Mouse (Mus musculus) heart, embryonic 14.5 days (tissue): ENCODE measurements around the gene Mea1. TPM values are rescaled to one million over a fixed set of nuclear protein-coding genes. Genes with fewer than 3 reads are reported as not detected.

Experiments used
- ATAC-seq: fragments of 200-750 bp; cut with Nextera tagmentation; 2 replicates; pipeline ENCODE4 v1.8.0; 2017; ENCODE audit warnings: low read depth, moderate TSS enrichment; ENCODE audit not compliant: insufficient number of reproducible peaks, insufficient read depth, low FRiP score
- H3K27ac ChIP-seq, 2 experiments: fragments of 200-500 bp in 1 of 2; fragments of 300-500 bp in 1 of 2; sonication (generic) in 1 of 2; replicated peaks in 1 of 2; 2 replicates each; pipeline ENCODE4 v1.5.1; 2012 to 2014; ENCODE audit warnings: low read depth in 2 of 2, low read length in 2 of 2, control low read depth in 1 of 2, mild to moderate bottlenecking in 1 of 2, mixed read lengths in 1 of 2; ENCODE audit not compliant: control insufficient read depth in 1 of 2, insufficient read depth in 1 of 2
- H3K27me3 ChIP-seq: fragments of 300-500 bp; sonication (generic); 2 replicates; pipeline ENCODE4 v1.6.1; 2014; ENCODE audit warnings: mild to moderate bottlenecking, low read length, control low read depth; ENCODE audit not compliant: control insufficient read depth, insufficient read depth
- H3K36me3 ChIP-seq: fragments of 300-500 bp; sonication (generic); 2 replicates; pipeline ENCODE4 v1.6.1; 2014; ENCODE audit warnings: mild to moderate bottlenecking, control low read depth, low read length, mixed read lengths; ENCODE audit not compliant: control insufficient read depth, insufficient read depth
- H3K4me1 ChIP-seq, 2 experiments: fragments of 200-500 bp in 1 of 2; fragments of 300-500 bp in 1 of 2; sonication (generic) in 1 of 2; 2 replicates each; pipeline ENCODE4 v1.6.1; 2012 to 2014; ENCODE audit warnings: low read length in 2 of 2, control low read depth in 1 of 2, mixed read lengths in 1 of 2; ENCODE audit not compliant: control insufficient read depth in 2 of 2, insufficient read depth in 2 of 2
- H3K4me2 ChIP-seq: fragments of 300-500 bp; sonication (generic); 2 replicates; pipeline ENCODE4 v1.6.1; 2014; ENCODE audit warnings: mild to moderate bottlenecking, low read length
- H3K4me3 ChIP-seq, 2 experiments: fragments of 200-500 bp in 1 of 2; fragments of 300-500 bp in 1 of 2; sonication (generic) in 1 of 2; 2 replicates each; pipeline ENCODE4 v1.5.1; 2012 to 2014; ENCODE audit warnings: low read length in 2 of 2, mild to moderate bottlenecking in 2 of 2, control low read depth in 1 of 2, low read depth in 1 of 2, moderate library complexity in 1 of 2; ENCODE audit not compliant: control insufficient read depth in 1 of 2, insufficient read depth in 1 of 2
- H3K9ac ChIP-seq: fragments of 300-500 bp; sonication (generic); 2 replicates; pipeline ENCODE4 v1.6.1; 2014; ENCODE audit warnings: mild to moderate bottlenecking, low read length
- H3K9me3 ChIP-seq: fragments of 300-500 bp; sonication (generic); 2 replicates; pipeline ENCODE4 v1.6.1; 2016; ENCODE audit warnings: low read length, control low read depth; ENCODE audit not compliant: control insufficient read depth
- WGBS: fragments of 180-500 bp; shearing (Covaris S2); extraction: QIAGEN DNeasy Blood & Tissue Kit; methylation state at CpG from one replicate; pipeline ENCODE4 v1.1.7; 2014; 5-methylcytosine and 5-hydroxymethylcytosine counted together
- polyA plus RNA-seq: library from polyadenylated mRNA; unstranded; fragments of >200 nt; fragmentation: Nextera tagmentation; extraction: Ambion mirVana; gene quantifications from 2 replicates; pipeline ENCODE4 v1.2.1, GENCODE M21; 2014

Mea1 gene
- polyA plus RNA-seq, 1 experiment from 2014 or later: 129 TPM

DNA sequence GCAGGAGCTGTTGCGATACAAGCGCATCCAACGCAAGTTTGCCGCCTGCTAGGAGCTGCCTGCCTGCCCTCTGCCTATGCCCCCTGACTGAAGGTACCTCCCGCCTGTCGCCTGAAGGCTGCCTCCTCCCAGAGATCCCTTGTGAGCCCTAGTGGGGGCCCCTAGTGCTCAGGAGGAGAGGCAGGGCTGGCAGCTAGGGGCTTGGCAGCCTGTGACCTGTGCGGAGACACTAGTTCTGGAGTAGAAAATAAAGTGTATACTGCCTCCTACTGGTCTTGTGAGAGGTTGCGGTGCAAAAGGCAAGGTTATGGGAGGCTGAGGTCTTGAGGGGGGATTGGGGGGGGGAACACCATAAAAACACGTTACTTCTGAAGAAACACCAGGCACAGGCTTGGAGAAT lies 46.7 kb downstream of the Mea1 start:
- 0 out of 2 replicates have a peak, but pooled peaks have one; percentile 51 for ATAC-seq
- peaks cover 28% of the 10 kb centered on the region for H3K36me3 ChIP-seq
- H3K9ac ChIP-seq: no peak overlapping the region
- WGBS: 48% methylated on average over 9 of the region's 9 CpGs
- H3K4me1 ChIP-seq: peaks cover 7 to 23% of the 10 kb centered on the region in 2 experiments; a peak in 3 of 4 replicates
- no peaks in the 10 kb centered on the region for H3K9me3 ChIP-seq
- no peak overlapping the region; the same call in 1 of the 2 replicates for H3K4me2 ChIP-seq
- H3K27me3 ChIP-seq: peaks cover 18% of the 10 kb centered on the region
- 0 out of 4 replicates have a peak overlapping the region, but pooled peaks of 1 of the 2 experiments have one; percentile 3 for H3K27ac ChIP-seq
- no peak overlapping the region for H3K4me3 ChIP-seq

DNA sequence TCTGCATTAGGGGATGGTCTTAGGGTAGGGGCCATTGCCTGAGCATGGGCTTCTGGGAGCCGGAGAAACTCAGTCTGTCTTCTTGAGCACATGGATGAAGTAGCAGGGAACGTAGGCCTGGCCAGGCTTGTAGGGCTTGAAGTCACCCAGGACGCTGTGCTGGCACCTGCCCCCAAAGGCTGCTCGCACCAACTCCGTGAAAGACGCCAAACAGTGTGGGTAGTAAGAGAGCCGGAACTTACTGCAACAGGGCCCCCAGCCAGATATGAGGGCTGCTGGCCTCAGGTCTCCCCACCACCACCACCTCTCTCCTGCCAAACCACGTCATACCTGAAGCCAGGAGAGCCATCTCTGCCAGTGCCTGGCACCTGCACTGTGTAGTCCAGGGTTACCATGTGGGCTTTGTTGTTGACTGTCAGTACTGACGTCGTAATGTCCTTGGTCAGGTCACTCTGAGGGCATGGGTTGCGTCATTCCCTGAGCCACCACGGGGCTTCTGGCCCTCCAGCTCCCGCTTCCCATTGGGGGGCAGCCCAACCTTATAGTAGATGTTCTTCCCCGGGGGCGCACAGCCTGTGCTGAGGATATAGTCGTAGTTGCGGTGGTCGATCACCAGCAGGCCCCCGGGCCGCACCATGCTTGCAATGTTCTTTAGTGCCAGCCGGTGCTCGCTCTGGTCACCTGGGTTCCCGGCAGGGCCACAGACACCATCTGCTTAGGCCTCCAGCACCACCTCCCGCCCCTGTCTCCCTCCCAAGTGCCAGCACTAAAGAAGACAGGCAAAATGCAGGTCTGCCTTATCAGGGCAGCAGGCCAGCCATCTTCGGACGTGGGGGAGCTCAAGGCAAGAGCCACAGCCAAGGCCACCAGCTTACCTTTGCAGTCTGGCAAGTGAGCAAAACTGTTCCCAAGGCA lies 47.4 kb downstream of the Mea1 start:
- no peak overlapping the region for H3K27ac ChIP-seq
- peaks cover 18% of the 10 kb centered on the region for H3K27me3 ChIP-seq
- H3K4me3 ChIP-seq: no peak overlapping the region
- H3K9me3 ChIP-seq: no peaks in the 10 kb centered on the region
- H3K9ac ChIP-seq: no peak overlapping the region
- ATAC-seq: no peak
- peaks cover 7 to 23% of the 10 kb centered on the region in 2 experiments; a peak in 3 of 4 replicates for H3K4me1 ChIP-seq
- H3K36me3 ChIP-seq: peaks cover 28% of the 10 kb centered on the region
- H3K4me2 ChIP-seq: no peak overlapping the region
- 83% methylated on average over 26 of the region's 26 CpGs for WGBS

DNA sequence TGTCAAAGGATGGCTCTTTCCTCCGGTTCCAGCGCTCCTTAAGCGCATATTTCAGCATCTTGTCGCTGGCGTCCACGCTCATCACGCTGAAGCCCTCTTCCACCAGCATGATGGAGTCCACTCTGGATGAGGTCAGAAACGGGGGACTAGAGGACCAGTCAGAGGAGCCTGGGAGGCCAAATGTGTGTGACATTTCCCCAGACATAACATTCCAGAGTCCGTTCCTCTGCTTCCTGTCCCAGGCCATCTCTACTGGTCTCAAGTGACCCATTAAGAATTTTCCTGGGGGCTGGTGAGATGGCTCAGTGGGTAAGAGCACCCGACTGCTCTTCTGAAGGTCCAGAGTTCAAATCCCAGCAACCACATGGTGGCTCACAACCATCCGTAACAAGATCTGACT lies 48.7 kb downstream of the Mea1 start:
- WGBS: 85% methylated on average over 11 of the region's 11 CpGs
- ATAC-seq: no peak
- Histone ChIP-seq H3K4me3 (no peak overlapping the region), H3K9ac (no peak overlapping the region), H3K4me2 (no peak overlapping the region), H3K9me3 (no peaks in the 10 kb centered on the region), H3K27ac (no peak overlapping the region), H3K36me3 (peaks cover 16% of the 10 kb centered on the region), H3K4me1 (peaks cover 7 to 23% of the 10 kb centered on the region in 2 experiments; a peak in 3 of 4 replicates), H3K27me3 (peaks cover 18% of the 10 kb centered on the region)

DNA sequence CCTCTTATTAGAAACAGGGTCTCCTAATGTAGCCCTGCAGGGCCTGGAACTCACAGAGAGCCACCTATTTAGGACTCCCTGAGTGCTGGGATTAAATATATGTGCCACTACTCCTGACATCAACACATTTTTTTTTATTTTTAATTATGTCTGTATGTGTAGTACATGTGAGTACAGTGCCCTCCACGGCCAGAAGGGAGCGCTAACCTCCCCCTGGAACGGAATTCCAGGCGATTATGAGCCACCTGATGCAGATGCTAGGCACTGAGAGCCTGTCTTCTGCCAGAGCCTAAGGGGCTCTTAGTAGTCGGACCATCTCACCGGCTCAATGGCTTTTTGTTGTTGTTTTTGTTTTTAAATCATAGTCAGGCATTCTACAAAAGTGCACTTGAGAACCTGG lies 49.4 kb downstream of the Mea1 start:
- no peaks in the 10 kb centered on the region for H3K9me3 ChIP-seq
- H3K4me3 ChIP-seq: no peak overlapping the region
- no peak for ATAC-seq
- 36% methylated on average over 6 of the region's 6 CpGs for WGBS
- H3K27me3 ChIP-seq: peaks cover 18% of the 10 kb centered on the region
- no peak overlapping the region for H3K4me2 ChIP-seq
- no peak overlapping the region for H3K9ac ChIP-seq
- H3K36me3 ChIP-seq: peaks cover 12% of the 10 kb centered on the region
- H3K27ac ChIP-seq: no peak overlapping the region
- H3K4me1 ChIP-seq: peaks cover 7 to 23% of the 10 kb centered on the region in 2 experiments; a peak in 3 of 4 replicates

DNA sequence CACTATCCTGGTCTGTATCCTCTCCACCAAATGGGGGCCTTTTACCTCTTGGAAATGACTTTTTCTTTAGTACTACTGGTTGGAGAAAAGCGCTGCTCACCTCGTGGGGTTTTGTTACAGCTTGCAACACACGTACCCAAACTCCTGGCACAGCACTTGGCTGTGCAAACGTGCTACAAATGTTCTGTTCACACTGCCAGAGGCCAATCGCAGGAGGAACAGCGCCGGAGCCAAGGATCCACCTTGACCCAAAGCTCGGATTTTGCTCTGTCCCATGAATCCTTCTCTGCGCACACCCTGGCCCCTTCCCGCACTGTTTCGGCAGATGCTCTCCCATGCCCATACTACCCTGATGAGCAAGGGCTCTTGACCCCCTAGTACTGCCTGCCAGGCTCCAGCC lies 49.9 kb downstream of the Mea1 start:
- Histone ChIP-seq H3K9me3 (no peaks in the 10 kb centered on the region), H3K4me1 (peaks cover 7 to 23% of the 10 kb centered on the region in 2 experiments; a peak in 3 of 4 replicates), H3K27ac (no peak overlapping the region), H3K4me2 (peak overlapping the region; percentile 44; the same call in 1 of the 2 replicates), H3K9ac (peak overlapping the region; percentile 34; the same call in 1 of the 2 replicates), H3K36me3 (peaks cover 8% of the 10 kb centered on the region), H3K27me3 (peaks cover 18% of the 10 kb centered on the region), H3K4me3 (no peak overlapping the region)
- 48% methylated on average over 11 of the region's 11 CpGs for WGBS
- ATAC-seq: no peak

DNA sequence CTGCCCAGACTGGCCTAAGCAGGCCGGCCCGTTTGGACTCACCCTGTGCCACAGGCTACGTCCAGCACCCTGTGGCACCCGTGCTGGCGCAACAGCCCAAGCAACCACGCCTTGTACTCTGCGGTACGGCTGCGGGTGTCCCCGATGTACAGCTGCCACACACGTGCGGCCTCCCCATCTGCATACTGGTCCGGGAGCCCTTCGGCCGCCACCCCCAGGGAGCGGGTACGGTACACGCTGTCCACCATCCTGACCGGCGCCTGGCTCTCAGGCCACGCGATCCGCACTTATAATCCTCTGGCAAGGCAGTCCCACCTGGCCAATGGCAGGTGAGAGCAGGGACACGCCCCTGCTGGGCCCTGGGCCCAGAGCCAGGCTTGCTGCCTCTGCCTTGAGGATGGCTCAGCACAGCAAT lies 50.3 kb downstream of the Mea1 start, which contains the start of gene Gnmt:
Gnmt (minus strand) TSS at position 265 of the 415 bp plus-strand sequence.
- peaks cover 18% of the 10 kb centered on the region for H3K27me3 ChIP-seq
- H3K36me3 ChIP-seq: peaks cover 4% of the 10 kb centered on the region; the same call in 1 of the 2 replicates
- WGBS: 12% methylated on average over 24 of the region's 24 CpGs
- no peak within 1 kb of the TSS for H3K4me3 ChIP-seq
- no peaks in the 10 kb centered on the region for H3K9me3 ChIP-seq
- no peak for ATAC-seq
- H3K4me2 ChIP-seq: peak within 1 kb of the TSS; percentile 44; the same call in 1 of the 2 replicates
- peak within 1 kb of the TSS; percentile 34; the same call in 1 of the 2 replicates for H3K9ac ChIP-seq
- no peak within 1 kb of the TSS for H3K27ac ChIP-seq
- H3K4me1 ChIP-seq: peaks cover 7 to 23% of the 10 kb centered on the region in 2 experiments; a peak in 3 of 4 replicates
